Mouse (Mus musculus) megakaryocyte, embryonic 14.5 days (primary cell): ENCODE data around the gene Prss45. TPM values are rescaled to one million over a fixed set of nuclear protein-coding genes. Genes with fewer than 3 reads are reported as not detected.

Experiments used
- H3K27me3 ChIP-seq: replicated peaks from 2 replicates; pipeline ENCODE3; 2012; ENCODE audit warnings: inconsistent platforms
- H3K36me3 ChIP-seq: replicated peaks from 2 replicates; pipeline ENCODE3; 2012; ENCODE audit warnings: low read length, inconsistent platforms, mixed read lengths
- H3K4me1 ChIP-seq: 2 replicates; pipeline ENCODE4 v1.6.1; 2012; ENCODE audit warnings: inconsistent platforms
- H3K4me3 ChIP-seq: replicated peaks from 2 replicates; pipeline ENCODE3; 2012; ENCODE audit warnings: moderate library complexity, mild to moderate bottlenecking, inconsistent platforms
- H3K9me3 ChIP-seq: 2 replicates; pipeline ENCODE4 v1.6.1; 2012; ENCODE audit warnings: inconsistent platforms
- FLI1 ChIP-seq: IDR thresholded peaks from 2 replicates; pipeline ENCODE4 v1.6.1; 2012; ENCODE audit warnings: low read length, inconsistent platforms, mixed read lengths
- GATA1 ChIP-seq: IDR thresholded peaks from 3 replicates; pipeline ENCODE4 v1.6.1; 2012; ENCODE audit warnings: mixed read lengths, low read length, inconsistent platforms, borderline replicate concordance
- polyA plus RNA-seq: library from polyadenylated mRNA; stranded (reverse); fragments of >175 nt; gene quantifications from 2 replicates; pipeline ENCODE4 v1.2.3, GENCODE M21; 2012; ENCODE audit warnings: low replicate concordance; ENCODE audit not compliant: insufficient read depth

Gene Prss45
- polyA plus RNA-seq, 1 experiment, result not detected

GRCm38 (mm10) chr9:110855903-110856302, 21.5 kb downstream of the Prss45 start:
- no peak for TF ChIP-seq GATA1
- no peak for TF ChIP-seq FLI1

GRCm38 (mm10) chr9:110856920-110857319, 22.5 kb downstream of the Prss45 start:
- no peaks in the 10 kb centered on the region; the same call in 1 of the 2 replicates for H3K9me3 ChIP-seq
- no peak for TF ChIP-seq FLI1
- no peak for TF ChIP-seq GATA1
- H3K27me3 ChIP-seq, result peaks cover 61% of the 10 kb centered on the region
- H3K4me1 ChIP-seq, result peaks cover 12% of the 10 kb centered on the region
- no peaks in the 10 kb centered on the region for H3K36me3 ChIP-seq
- no peak overlapping the region for H3K4me3 ChIP-seq

More at GRCm38 (mm10) chr9:110855903-110856302, 21.5 kb downstream of the Prss45 start:
- peaks cover 8% of the 10 kb centered on the region for H3K4me1 ChIP-seq
- H3K27me3 ChIP-seq, result peaks cover 55% of the 10 kb centered on the region
- no peaks in the 10 kb centered on the region; the same call in 1 of the 2 replicates for H3K9me3 ChIP-seq
- H3K36me3 ChIP-seq, result no peaks in the 10 kb centered on the region
- no peak overlapping the region for H3K4me3 ChIP-seq

DNA sequence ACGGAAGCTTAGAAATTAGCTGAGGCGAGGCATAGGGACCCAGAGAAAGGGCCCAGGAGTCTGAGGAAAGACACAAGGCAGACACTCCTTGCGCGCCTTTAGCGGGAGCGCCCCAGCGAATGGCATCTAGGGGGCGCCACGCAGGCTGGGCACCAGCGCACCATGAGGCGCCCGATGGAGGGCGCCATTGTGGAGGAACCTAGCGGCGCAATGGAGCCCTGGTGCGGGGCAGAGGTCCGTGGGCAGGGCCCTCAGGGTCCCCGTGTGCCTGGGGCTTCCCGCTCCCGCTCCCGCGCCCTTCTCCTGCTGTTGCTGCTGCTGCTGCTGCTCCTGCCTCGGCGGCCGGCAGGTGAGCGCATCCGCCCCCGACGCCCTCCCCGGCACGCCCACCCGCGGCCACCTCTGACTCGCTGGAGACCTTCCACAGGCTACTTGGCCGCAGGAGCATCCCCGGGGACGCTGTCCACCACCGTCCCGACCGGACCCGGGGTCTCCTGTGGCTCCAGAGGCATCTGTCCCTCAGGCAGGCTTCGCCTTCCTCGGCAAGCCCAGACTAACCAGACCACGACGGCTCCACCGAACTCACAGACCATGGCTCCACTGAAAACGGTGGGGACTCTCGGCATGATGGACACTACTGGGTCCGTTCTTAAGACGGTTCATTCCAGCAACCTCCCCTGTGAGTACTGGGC, 23.5 kb downstream of the Prss45 start, which contains the start of gene Prss50:
Prss50 (plus strand) TSS at position 187 of the 692 bp plus-strand sequence.
- Histone ChIP-seq H3K4me1 (peaks cover 12% of the 10 kb centered on the region), H3K9me3 (no peaks in the 10 kb centered on the region; the same call in 1 of the 2 replicates), H3K4me3 (peak within 1 kb of the TSS; percentile 48), H3K27me3 (peaks cover 66% of the 10 kb centered on the region), H3K36me3 (no peaks in the 10 kb centered on the region)
- TF ChIP-seq FLI1, result no peak
- no peak for TF ChIP-seq GATA1

GRCm38 (mm10) chr9:110858523-110858922, 24.1 kb downstream of the Prss45 start:
- Histone ChIP-seq H3K4me3 (no peak overlapping the region), H3K27me3 (peaks cover 68% of the 10 kb centered on the region), H3K36me3 (no peaks in the 10 kb centered on the region), H3K4me1 (peaks cover 12% of the 10 kb centered on the region), H3K9me3 (no peaks in the 10 kb centered on the region; the same call in 1 of the 2 replicates)
- TF ChIP-seq FLI1 (no peak), GATA1 (no peak)

GRCm38 (mm10) chr9:110858967-110859596, 24.7 kb downstream of the Prss45 start:
- Histone ChIP-seq H3K27me3 (peaks cover 71% of the 10 kb centered on the region), H3K4me3 (no peak overlapping the region), H3K9me3 (no peaks in the 10 kb centered on the region; the same call in 1 of the 2 replicates), H3K36me3 (no peaks in the 10 kb centered on the region), H3K4me1 (peaks cover 12% of the 10 kb centered on the region)
- no peak for TF ChIP-seq FLI1
- no peak for TF ChIP-seq GATA1

- Histone ChIP-seq H3K4me1 (peaks cover 34% of the 10 kb centered on the region), H3K4me3 (no peak overlapping the region), H3K27me3 (peaks cover 70% of the 10 kb centered on the region), H3K9me3 (no peaks in the 10 kb centered on the region), H3K36me3 (peaks cover 20% of the 10 kb centered on the region)
- TF ChIP-seq GATA1 (no peak), FLI1 (no peak)
These were observed 36.6 kb downstream of the Prss45 start for GRCm38 (mm10) chr9:110871030-110871429.

DNA sequence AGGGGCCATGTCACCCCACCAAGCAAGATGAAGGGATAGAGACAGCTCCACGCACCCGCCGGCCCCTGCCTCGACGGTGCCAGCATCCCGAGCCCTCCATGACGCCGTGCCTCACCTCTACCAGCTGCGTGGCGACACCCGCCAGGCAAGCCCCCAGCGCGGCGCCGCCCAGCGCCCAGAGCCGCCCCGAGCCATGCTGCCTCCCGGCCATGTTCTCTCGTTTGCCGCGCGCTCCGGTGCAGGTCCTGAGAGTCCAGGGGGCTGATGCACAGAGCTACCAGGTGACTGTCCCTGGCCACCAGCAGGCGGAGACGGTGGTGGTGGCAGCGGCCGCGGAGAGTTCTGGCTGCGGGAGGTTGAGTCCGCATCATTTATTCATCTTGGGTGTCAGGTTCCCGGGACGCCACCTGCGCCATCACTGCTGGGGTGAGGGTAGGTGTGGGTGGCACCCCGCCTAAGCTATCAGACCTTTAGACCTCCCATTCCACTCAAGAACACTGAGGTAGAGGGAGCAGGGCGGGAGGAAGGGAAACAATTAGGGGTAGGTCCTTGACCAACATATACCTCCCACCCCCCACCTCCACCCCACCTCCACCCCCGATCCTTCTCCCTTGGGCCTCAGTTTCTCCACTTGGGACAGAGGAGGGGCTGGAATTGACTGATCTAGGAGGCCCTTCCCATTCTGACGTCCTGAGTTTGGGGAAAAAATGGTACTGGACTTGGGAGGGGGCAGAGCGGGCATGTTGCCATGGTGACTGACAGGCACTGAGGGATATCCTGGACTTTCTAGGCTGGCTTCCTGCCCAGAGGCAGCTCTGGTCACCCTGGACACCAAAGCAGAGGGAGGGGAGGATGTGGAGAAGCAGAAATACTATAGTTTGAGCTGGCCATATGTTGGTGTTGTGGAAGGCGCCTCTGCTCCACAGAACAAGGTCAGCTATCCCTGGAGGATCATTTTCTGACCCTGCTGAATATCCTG, 39.6 kb downstream of the Prss45 start:
- TF ChIP-seq GATA1, result no peak
- H3K4me3 ChIP-seq, result no peak overlapping the region
- peaks cover 47% of the 10 kb centered on the region for H3K27me3 ChIP-seq
- H3K9me3 ChIP-seq, result no peaks in the 10 kb centered on the region
- H3K4me1 ChIP-seq, result peaks cover 58% of the 10 kb centered on the region
- H3K36me3 ChIP-seq, result peaks cover 17% of the 10 kb centered on the region

GRCm38 (mm10) chr9:110874660-110875191, 40.3 kb downstream of the Prss45 start:
- TF ChIP-seq GATA1, result no peak
- TF ChIP-seq FLI1, result no peak
- peaks cover 45% of the 10 kb centered on the region for H3K27me3 ChIP-seq
- H3K9me3 ChIP-seq, result no peaks in the 10 kb centered on the region
- peaks cover 15% of the 10 kb centered on the region for H3K36me3 ChIP-seq
- H3K4me1 ChIP-seq, result peaks cover 65% of the 10 kb centered on the region
- H3K4me3 ChIP-seq, result no peak overlapping the region

DNA sequence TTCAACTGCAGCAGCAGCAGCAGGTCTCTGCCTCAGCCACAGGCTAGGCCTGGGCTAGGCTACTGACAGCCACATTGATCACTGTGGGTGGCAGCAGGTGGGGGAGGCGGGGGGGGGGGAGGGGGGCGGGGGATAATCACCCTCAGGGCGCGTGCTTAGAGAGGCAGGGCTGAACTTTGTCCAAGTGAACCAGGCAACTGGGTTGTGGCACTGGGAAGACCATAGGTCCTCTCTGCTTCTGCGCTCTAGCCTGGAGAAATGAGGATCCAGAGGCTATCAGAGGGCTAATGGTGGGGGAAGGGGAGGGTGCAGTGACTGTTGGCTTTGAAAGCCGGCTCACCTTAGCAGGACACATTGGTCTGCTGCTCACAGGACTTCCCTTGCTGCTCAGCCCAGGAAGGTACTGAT, 40.9 kb downstream of the Prss45 start:
- Histone ChIP-seq H3K36me3 (peaks cover 14% of the 10 kb centered on the region), H3K4me3 (no peak overlapping the region), H3K4me1 (peaks cover 71% of the 10 kb centered on the region), H3K9me3 (no peaks in the 10 kb centered on the region), H3K27me3 (peaks cover 46% of the 10 kb centered on the region)
- no peak for TF ChIP-seq GATA1
- TF ChIP-seq FLI1, result no peak
